Mouse (Mus musculus): ENCODE results near the gene Pptc7.
A peak's percentile ranks its signal among the peaks of the same experiment; 100 is the strongest.
"Not testable (repeated sequence)": the region's sequence is repeated elsewhere in the genome, so short reads cannot be mapped to it uniquely, and the experiment has no call there.

The Pptc7 gene

GRCm38 (mm10) chr5:122300071-122300518 is 15.9 kb downstream of the Pptc7 start:
- DNase-seq (ENCODE audit: low spot score in 2 of 2), result peak in 1 of 2 experiments; percentile 29

- no peak for DNase-seq (ENCODE audit: low spot score in 2 of 2)
These were observed 18.9 kb downstream of the Pptc7 start for GRCm38 (mm10) chr5:122302810-122303745.

- no peak for DNase-seq (ENCODE audit: low spot score in 2 of 2)
These were observed 19.8 kb downstream of the Pptc7 start for GRCm38 (mm10) chr5:122303937-122304336.

- DNase-seq (ENCODE audit: low spot score in 2 of 2), result no peak
These were observed 20.4 kb downstream of the Pptc7 start for GRCm38 (mm10) chr5:122304541-122304940.

GRCm38 (mm10) chr5:122305472-122305871 is 21.3 kb downstream of the Pptc7 start:
- DNase-seq (ENCODE audit: low spot score in 2 of 2), result no peak

- no peak for DNase-seq (ENCODE audit: low spot score in 2 of 2)
These were observed 22.4 kb downstream of the Pptc7 start for GRCm38 (mm10) chr5:122306536-122306935.

GRCm38 (mm10) chr5:122310699-122311098 is 26.5 kb downstream of the Pptc7 start:
- no peak for DNase-seq (ENCODE audit: low spot score in 2 of 2)

- no peak for DNase-seq (ENCODE audit: low spot score in 2 of 2)
These were observed 27.5 kb downstream of the Pptc7 start for GRCm38 (mm10) chr5:122311692-122312091.

GRCm38 (mm10) chr5:122312346-122312745 is 28.2 kb downstream of the Pptc7 start:
- DNase-seq (ENCODE audit: low spot score in 2 of 2), result no peak

GRCm38 (mm10) chr5:122312942-122313684 is 28.9 kb downstream of the Pptc7 start:
- DNase-seq (ENCODE audit: low spot score in 2 of 2), result no peak

- DNase-seq (ENCODE audit: low spot score in 2 of 2), result peak; percentile 93
These were observed 31.0 kb downstream of the Pptc7 start for GRCm38 (mm10) chr5:122314966-122315667.

- no peak for DNase-seq (ENCODE audit: low spot score in 2 of 2)
These were observed 33.3 kb downstream of the Pptc7 start for GRCm38 (mm10) chr5:122317329-122318045.

- no peak for DNase-seq (ENCODE audit: low spot score in 2 of 2)
These were observed 33.9 kb downstream of the Pptc7 start for GRCm38 (mm10) chr5:122318100-122318499.

- DNase-seq (ENCODE audit: low spot score in 2 of 2), result not testable (repeated sequence)
These were observed 34.8 kb downstream of the Pptc7 start for GRCm38 (mm10) chr5:122318976-122319375.

- peak in 1 of 2 experiments; percentile 43 for DNase-seq (ENCODE audit: low spot score in 2 of 2)
These were observed 35.5 kb downstream of the Pptc7 start for GRCm38 (mm10) chr5:122319474-122320204.

- DNase-seq (ENCODE audit: low spot score in 2 of 2), result no peak
These were observed 36.1 kb downstream of the Pptc7 start for GRCm38 (mm10) chr5:122320205-122320781.

GRCm38 (mm10) chr5:122323523-122323922 is 39.4 kb downstream of the Pptc7 start:
- no peak for DNase-seq (ENCODE audit: low spot score in 2 of 2)

- peak in 1 of 2 experiments; percentile 49 for DNase-seq (ENCODE audit: low spot score in 2 of 2)
These were observed 40.7 kb downstream of the Pptc7 start for GRCm38 (mm10) chr5:122324608-122325431.

GRCm38 (mm10) chr5:122325477-122325876 is 41.3 kb downstream of the Pptc7 start:
- no peak for DNase-seq (ENCODE audit: low spot score in 2 of 2)

Data from heart, adult 9 months (tissue).